Mouse (Mus musculus): ENCODE results near the gene C1galt1.

The C1galt1 gene

DNA sequence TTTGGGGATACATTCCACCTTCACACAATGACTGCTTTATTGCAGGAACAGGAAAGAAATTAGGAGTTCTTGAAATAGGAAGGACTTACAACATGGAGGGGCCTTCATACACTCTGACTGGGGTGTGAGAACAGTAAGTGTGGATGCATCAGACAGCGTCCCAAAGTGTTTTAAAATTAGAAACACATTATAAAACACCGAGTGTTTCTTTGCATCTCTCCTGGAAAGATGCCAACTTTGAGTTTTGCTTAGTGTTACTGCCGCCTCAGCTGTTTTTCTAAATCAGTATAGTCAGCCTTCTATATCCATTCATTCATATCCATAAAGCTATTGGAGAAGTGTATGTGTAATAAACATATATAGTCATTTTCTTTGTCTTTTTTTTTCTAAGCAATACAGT lies 16.4 kb downstream of the C1galt1 start:
- DNase-seq: no peak

DNA sequence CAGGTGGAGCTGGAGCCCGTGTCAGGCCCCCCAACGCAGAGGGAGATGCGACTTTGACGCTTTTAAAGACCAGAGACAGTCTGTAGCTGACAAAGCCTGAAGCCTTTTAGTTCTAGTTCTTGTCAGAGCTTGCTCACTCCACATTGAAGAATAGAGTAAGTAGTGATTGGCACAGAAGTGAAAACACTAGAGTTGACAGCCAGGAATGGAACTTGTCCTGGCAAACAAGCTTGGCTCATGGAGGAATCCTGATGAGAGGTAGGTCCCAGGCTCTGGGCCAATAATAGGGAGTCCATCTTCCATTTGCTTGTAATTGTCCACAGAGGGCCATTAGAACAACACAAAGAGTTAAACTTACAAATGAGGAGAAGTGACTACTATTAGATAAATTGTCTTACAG lies 18.7 kb downstream of the C1galt1 start:
- no peak for DNase-seq

GRCm38 (mm10) chr6:7876836-7877235 lies 32.2 kb downstream of the C1galt1 start:
- DNase-seq: no peak

- no peak for DNase-seq
Measured at GRCm38 (mm10) chr6:7881595-7882128, 37.0 kb downstream of the C1galt1 start.

DNA sequence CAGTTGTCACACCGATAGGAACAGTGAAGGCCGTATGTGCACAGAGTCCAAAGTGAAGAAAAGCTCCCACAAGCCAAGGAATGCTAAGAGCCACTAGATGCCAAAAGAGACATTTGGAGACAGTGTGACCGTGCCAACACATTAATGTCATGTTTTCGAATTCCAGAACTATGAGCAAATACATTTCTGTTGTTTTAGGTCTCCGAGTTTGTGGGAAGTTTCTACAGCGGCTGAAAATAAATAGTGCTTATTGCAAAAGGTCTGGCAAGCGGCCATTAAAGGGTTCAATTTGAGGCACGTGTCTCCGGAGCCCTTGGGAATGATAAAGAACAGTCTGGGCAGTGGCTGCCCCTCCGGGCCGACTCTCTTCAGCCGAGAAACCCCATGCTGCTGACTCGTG lies 37.9 kb downstream of the C1galt1 start:
- DNase-seq: no peak

- no peak for DNase-seq
Measured at GRCm38 (mm10) chr6:7885994-7886684, 41.5 kb downstream of the C1galt1 start.

- DNase-seq: no peak
Measured at GRCm38 (mm10) chr6:7886685-7887004, 42.0 kb downstream of the C1galt1 start.

- no peak for DNase-seq
Measured at GRCm38 (mm10) chr6:7896339-7896738, 51.7 kb downstream of the C1galt1 start.

- no peak for DNase-seq
Measured at GRCm38 (mm10) chr6:7912015-7912414, 67.4 kb downstream of the C1galt1 start.
